Mouse (Mus musculus) cortical plate, adult 2 months (tissue): ENCODE results near the gene Gstm7.

Source experiments
- CTCF ChIP-seq: fragments of 200-500 bp; IDR thresholded peaks from 2 replicates; pipeline ENCODE4 v1.5.1; 2011; ENCODE audit warnings: mild to moderate bottlenecking, control low read depth, low read length; ENCODE audit not compliant: insufficient read depth; ENCODE audit errors: extremely low read depth
- POLR2A ChIP-seq: fragments of 200-500 bp; IDR thresholded peaks from 2 replicates; pipeline ENCODE4 v1.6.1; 2011; ENCODE audit warnings: mild to moderate bottlenecking, low read length, control low read depth; ENCODE audit not compliant: insufficient read depth; ENCODE audit errors: extremely low read depth

- TF ChIP-seq CTCF (no peak), POLR2A (no peak)
Measured at GRCm38 (mm10) chr3:107929243-107929642, 2.4 kb downstream of the Gstm7 start.
